Mouse (Mus musculus): ENCODE data around the gene Krt76. TPM values are rescaled to one million over a fixed set of nuclear protein-coding genes. Genes with fewer than 3 reads are reported as not detected.

Krt76 gene
- not detected in 2 replicates for polyA plus RNA-seq (2014; fragmentation: Nextera tagmentation; extraction: Ambion mirVana)

DNA sequence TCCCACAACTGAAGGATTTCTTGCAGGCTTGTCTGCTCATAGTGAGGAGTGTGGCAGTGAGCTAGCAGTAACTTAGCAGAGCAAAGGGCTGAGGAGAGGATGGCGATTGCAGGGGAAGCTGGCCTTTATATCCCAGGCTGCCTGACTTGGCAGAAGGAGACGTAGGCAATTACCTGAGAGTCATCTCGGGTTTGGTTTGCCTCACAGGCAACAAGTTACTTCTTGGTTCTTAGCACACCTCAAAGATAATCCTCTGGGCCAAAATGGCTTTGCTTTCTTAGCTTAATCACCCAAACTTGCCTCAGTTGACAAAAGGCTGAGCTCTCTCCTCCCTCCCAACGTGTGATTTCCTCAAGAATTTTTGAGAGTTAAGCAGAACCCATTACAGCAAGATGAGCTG is at the start of gene Krt76:
Krt76 (minus strand) TSS at position 101 of the 400 bp plus-strand sequence.
- no peak within 1 kb of the TSS for H3K4me3 ChIP-seq (ENCODE audit: low read depth, low read length)
- H3K27ac ChIP-seq (ENCODE audit: low read depth, low read length): no peak within 1 kb of the TSS
- no peak for ATAC-seq (replicated peaks; ENCODE audit: insufficient number of reproducible peaks, low FRiP score, low TSS enrichment)
- H3K4me1 ChIP-seq (ENCODE audit: control insufficient read depth, insufficient read depth, low read length): no peaks in the 10 kb centered on the region
- H3K27me3 ChIP-seq (ENCODE audit: control insufficient read depth, insufficient read depth, low read length): no peaks in the 10 kb centered on the region; the same call in 1 of the 2 replicates
- WGBS (ENCODE audit: insufficient replicate concordance): 50% methylated on average over 4 of the region's 4 CpGs
- no peak within 1 kb of the TSS for H3K4me2 ChIP-seq
- no peak within 1 kb of the TSS for H3K9ac ChIP-seq (ENCODE audit: low read depth, low read length)
- no peaks in the 10 kb centered on the region for H3K9me3 ChIP-seq (replicated peaks; ENCODE audit: control insufficient read depth, low read length)
- no peaks in the 10 kb centered on the region for H3K36me3 ChIP-seq (ENCODE audit: control insufficient read depth, insufficient read depth, low read length)

DNA sequence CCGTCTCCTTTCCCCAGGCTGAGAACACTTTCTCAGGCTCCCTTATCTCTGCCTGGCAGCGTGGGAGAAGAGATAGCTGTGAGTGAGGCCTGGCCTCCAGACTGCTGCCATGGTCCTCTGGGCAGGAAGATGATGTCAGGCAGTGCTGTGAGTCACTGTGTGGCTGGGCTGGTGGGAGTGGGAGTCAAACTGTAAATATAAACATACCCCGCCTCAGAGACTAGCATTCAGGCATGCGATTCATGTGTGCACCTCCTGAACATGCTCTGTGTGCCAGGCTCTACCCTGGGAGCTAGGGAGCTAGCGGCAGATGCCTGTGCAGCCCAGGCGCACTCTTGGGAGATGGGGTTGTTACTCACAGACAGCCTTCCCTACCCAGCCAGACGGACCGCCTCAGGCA is 49.2 kb upstream of the Krt76 start:
- ATAC-seq (replicated peaks; ENCODE audit: insufficient number of reproducible peaks, low FRiP score, low TSS enrichment): no peak

DNA sequence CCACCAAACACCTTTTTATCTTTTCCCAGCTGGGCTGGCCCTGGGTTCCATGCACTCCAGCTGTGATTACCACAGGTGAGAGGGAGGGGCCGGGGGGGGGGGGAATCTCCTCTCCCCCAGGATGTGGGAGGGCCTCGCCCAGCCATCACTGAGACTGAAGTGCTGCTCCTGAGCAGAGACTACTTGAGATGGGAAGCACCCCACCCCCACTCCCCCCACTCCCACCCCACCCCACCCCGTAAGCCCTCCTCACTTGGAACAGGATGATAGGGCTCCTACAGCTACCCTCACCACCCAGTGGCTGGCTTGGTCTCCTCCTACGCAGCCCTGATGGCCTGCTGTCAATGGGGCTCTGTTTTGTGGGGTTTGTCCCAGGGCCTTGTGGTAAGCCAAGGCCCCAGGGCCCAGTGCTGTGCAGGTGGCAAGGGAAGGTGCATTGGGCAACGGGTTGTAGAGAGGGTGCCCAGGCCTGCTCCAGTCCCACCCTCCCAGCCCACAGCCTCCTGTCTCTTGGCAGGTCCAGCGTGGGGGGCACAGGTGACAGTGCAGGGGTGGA is 47.6 kb upstream of the Krt76 start, which contains the start of gene Krt79:
Krt79 (minus strand) TSS at position 51 of the 556 bp plus-strand sequence.
- H3K36me3 ChIP-seq (ENCODE audit: control insufficient read depth, insufficient read depth, low read length): no peaks in the 10 kb centered on the region
- H3K4me1 ChIP-seq (ENCODE audit: control insufficient read depth, insufficient read depth, low read length): peaks cover 6% of the 10 kb centered on the region; the same call in 1 of the 2 replicates
- H3K4me2 ChIP-seq: no peak within 1 kb of the TSS
- H3K9me3 ChIP-seq (replicated peaks; ENCODE audit: control insufficient read depth, low read length): no peaks in the 10 kb centered on the region
- WGBS (ENCODE audit: insufficient replicate concordance): 45% methylated on average over 5 of the region's 6 CpGs
- H3K27ac ChIP-seq (ENCODE audit: low read depth, low read length): no peak within 1 kb of the TSS
- no peak within 1 kb of the TSS for H3K9ac ChIP-seq (ENCODE audit: low read depth, low read length)
- H3K4me3 ChIP-seq (ENCODE audit: low read depth, low read length): no peak within 1 kb of the TSS
- H3K27me3 ChIP-seq (ENCODE audit: control insufficient read depth, insufficient read depth, low read length): no peaks in the 10 kb centered on the region
- no peak for ATAC-seq (replicated peaks; ENCODE audit: insufficient number of reproducible peaks, low FRiP score, low TSS enrichment)

More for the DNA sequence above, 49.2 kb upstream of the Krt76 start:
- Histone ChIP-seq H3K4me1 (ENCODE audit: control insufficient read depth, insufficient read depth, low read length) (peaks cover 6% of the 10 kb centered on the region; the same call in 1 of the 2 replicates), H3K9ac (ENCODE audit: low read depth, low read length) (no peak overlapping the region), H3K27ac (ENCODE audit: low read depth, low read length) (peak overlapping the region; percentile 38; the same call in 1 of the 2 replicates), H3K4me2 (peak overlapping the region; percentile 7; the same call in 1 of the 2 replicates), H3K27me3 (ENCODE audit: control insufficient read depth, insufficient read depth, low read length) (no peaks in the 10 kb centered on the region), H3K36me3 (ENCODE audit: control insufficient read depth, insufficient read depth, low read length) (no peaks in the 10 kb centered on the region), H3K4me3 (ENCODE audit: low read depth, low read length) (no peak overlapping the region), H3K9me3 (replicated peaks; ENCODE audit: control insufficient read depth, low read length) (no peaks in the 10 kb centered on the region)
- WGBS (ENCODE audit: insufficient replicate concordance): 30% methylated on average over 8 of the region's 8 CpGs

DNA sequence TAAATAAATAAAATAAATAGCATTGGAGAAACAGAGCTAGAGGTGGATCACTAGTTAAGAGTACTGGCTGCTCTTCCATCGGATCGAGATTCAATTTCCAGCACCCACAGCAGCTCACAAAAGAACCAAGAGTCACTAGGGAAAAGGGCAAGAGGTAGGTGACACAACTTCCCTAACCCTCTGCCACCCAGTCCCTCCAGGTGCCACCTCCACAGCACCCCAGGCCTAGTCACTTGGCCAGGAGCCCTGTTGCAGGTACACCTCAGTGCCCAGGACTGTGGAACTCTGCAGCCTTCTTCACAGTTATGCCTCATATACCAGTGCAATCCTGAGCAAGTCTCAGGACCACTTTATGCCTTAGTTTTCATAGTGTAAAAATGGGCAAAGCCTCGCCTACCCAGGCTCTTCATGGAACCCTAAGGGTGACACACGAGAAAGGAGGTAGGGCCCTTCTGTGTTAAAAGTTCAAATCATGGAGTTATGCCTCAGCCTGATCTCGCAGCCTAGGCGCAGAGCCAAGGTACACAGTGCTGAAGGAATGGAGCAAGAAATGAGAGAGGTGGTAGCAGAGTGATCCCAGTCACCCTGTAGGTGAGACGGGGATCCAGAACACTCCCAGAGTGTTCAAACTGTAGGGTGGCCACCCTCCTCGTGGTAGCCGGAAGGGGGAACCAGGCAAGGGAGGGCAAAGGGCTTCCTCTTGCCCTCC is 46.0 kb upstream of the Krt76 start:
- WGBS (ENCODE audit: insufficient replicate concordance): 76% methylated on average over 9 of the region's 9 CpGs
- peaks cover 6% of the 10 kb centered on the region; the same call in 1 of the 2 replicates for H3K4me1 ChIP-seq (ENCODE audit: control insufficient read depth, insufficient read depth, low read length)

GRCm38 (mm10) chr15:101933024-101933423 is 40.3 kb upstream of the Krt76 start:
- no peak for ATAC-seq (replicated peaks; ENCODE audit: insufficient number of reproducible peaks, low FRiP score, low TSS enrichment)
- no peak overlapping the region for H3K27ac ChIP-seq (ENCODE audit: low read depth, low read length)
- WGBS (ENCODE audit: insufficient replicate concordance): 65% methylated on average over 6 of the region's 6 CpGs

More for the DNA sequence above, 46.0 kb upstream of the Krt76 start:
- Histone ChIP-seq H3K9me3 (replicated peaks; ENCODE audit: control insufficient read depth, low read length) (no peaks in the 10 kb centered on the region), H3K9ac (ENCODE audit: low read depth, low read length) (no peak overlapping the region), H3K4me2 (no peak overlapping the region), H3K27me3 (ENCODE audit: control insufficient read depth, insufficient read depth, low read length) (no peaks in the 10 kb centered on the region), H3K4me3 (ENCODE audit: low read depth, low read length) (no peak overlapping the region), H3K27ac (ENCODE audit: low read depth, low read length) (no peak overlapping the region), H3K36me3 (ENCODE audit: control insufficient read depth, insufficient read depth, low read length) (no peaks in the 10 kb centered on the region)
- no peak for ATAC-seq (replicated peaks; ENCODE audit: insufficient number of reproducible peaks, low FRiP score, low TSS enrichment)

DNA sequence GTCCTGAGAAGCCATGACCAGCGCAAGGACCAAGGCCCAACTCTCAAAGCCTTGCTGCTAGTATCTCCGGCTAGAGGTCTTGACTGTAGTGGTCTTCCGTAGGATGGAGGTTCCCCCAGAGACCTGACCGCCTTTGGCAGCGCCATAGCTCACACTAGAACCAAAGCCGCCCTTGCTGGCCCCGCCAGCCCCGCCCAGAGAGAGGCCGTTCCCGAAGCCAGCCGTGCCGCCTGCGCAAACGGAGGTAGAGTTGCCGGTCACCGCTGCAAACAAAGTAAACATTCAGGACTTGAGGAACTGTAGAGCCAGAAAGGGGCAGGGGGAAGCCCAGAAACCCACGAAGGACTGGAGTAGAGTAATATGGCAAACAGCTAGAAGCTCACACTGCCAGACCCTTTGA is 36.9 kb upstream of the Krt76 start:
- peak overlapping the region; percentile 55; the same call in 1 of the 2 replicates for H3K9ac ChIP-seq (ENCODE audit: low read depth, low read length)

More at GRCm38 (mm10) chr15:101933024-101933423, 40.3 kb upstream of the Krt76 start:
- H3K9ac ChIP-seq (ENCODE audit: low read depth, low read length): no peak overlapping the region
- 0 out of 2 replicates have a peak, but pooled peaks cover 14% of the 10 kb centered on the region for H3K4me1 ChIP-seq (ENCODE audit: control insufficient read depth, insufficient read depth, low read length)
- H3K9me3 ChIP-seq (replicated peaks; ENCODE audit: control insufficient read depth, low read length): no peaks in the 10 kb centered on the region
- 0 out of 2 replicates have a peak, but pooled peaks cover 7% of the 10 kb centered on the region for H3K27me3 ChIP-seq (ENCODE audit: control insufficient read depth, insufficient read depth, low read length)
- no peak overlapping the region for H3K4me3 ChIP-seq (ENCODE audit: low read depth, low read length)
- no peak overlapping the region for H3K4me2 ChIP-seq
- H3K36me3 ChIP-seq (ENCODE audit: control insufficient read depth, insufficient read depth, low read length): no peaks in the 10 kb centered on the region

GRCm38 (mm10) chr15:101929087-101929486 is 36.4 kb upstream of the Krt76 start:
- Histone ChIP-seq H3K4me2 (peak overlapping the region; percentile 70), H3K4me1 (ENCODE audit: control insufficient read depth, insufficient read depth, low read length) (0 out of 2 replicates have a peak, but pooled peaks cover 14% of the 10 kb centered on the region), H3K9me3 (replicated peaks; ENCODE audit: control insufficient read depth, low read length) (no peaks in the 10 kb centered on the region), H3K9ac (ENCODE audit: low read depth, low read length) (0 out of 2 replicates have a peak overlapping the region, but pooled peaks have one; percentile 55), H3K4me3 (ENCODE audit: low read depth, low read length) (peak overlapping the region; percentile 32), H3K27me3 (ENCODE audit: control insufficient read depth, insufficient read depth, low read length) (0 out of 2 replicates have a peak, but pooled peaks cover 7% of the 10 kb centered on the region), H3K27ac (ENCODE audit: low read depth, low read length) (no peak overlapping the region), H3K36me3 (ENCODE audit: control insufficient read depth, insufficient read depth, low read length) (no peaks in the 10 kb centered on the region)
- ATAC-seq (replicated peaks; ENCODE audit: insufficient number of reproducible peaks, low FRiP score, low TSS enrichment): no peak
- WGBS (ENCODE audit: insufficient replicate concordance): 7% methylated on average over 9 of the region's 9 CpGs

More for the DNA sequence above, 36.9 kb upstream of the Krt76 start:
- Histone ChIP-seq H3K9me3 (replicated peaks; ENCODE audit: control insufficient read depth, low read length) (no peaks in the 10 kb centered on the region), H3K27me3 (ENCODE audit: control insufficient read depth, insufficient read depth, low read length) (0 out of 2 replicates have a peak, but pooled peaks cover 7% of the 10 kb centered on the region), H3K4me3 (ENCODE audit: low read depth, low read length) (peak overlapping the region; percentile 32), H3K4me1 (ENCODE audit: control insufficient read depth, insufficient read depth, low read length) (0 out of 2 replicates have a peak, but pooled peaks cover 14% of the 10 kb centered on the region), H3K4me2 (peak overlapping the region; percentile 70), H3K36me3 (ENCODE audit: control insufficient read depth, insufficient read depth, low read length) (no peaks in the 10 kb centered on the region), H3K27ac (ENCODE audit: low read depth, low read length) (no peak overlapping the region)
- WGBS (ENCODE audit: insufficient replicate concordance): under 1% methylated on average over 17 of the region's 17 CpGs
- ATAC-seq (replicated peaks; ENCODE audit: insufficient number of reproducible peaks, low FRiP score, low TSS enrichment): no peak

- no peak overlapping the region for H3K4me2 ChIP-seq
- no peaks in the 10 kb centered on the region for H3K9me3 ChIP-seq (replicated peaks; ENCODE audit: control insufficient read depth, low read length)
- no peak for ATAC-seq (replicated peaks; ENCODE audit: insufficient number of reproducible peaks, low FRiP score, low TSS enrichment)
- H3K36me3 ChIP-seq (ENCODE audit: control insufficient read depth, insufficient read depth, low read length): no peaks in the 10 kb centered on the region
- H3K27ac ChIP-seq (ENCODE audit: low read depth, low read length): no peak overlapping the region
- no peak overlapping the region for H3K9ac ChIP-seq (ENCODE audit: low read depth, low read length)
- H3K4me3 ChIP-seq (ENCODE audit: low read depth, low read length): no peak overlapping the region
- 67% methylated on average over 12 of the region's 12 CpGs for whole genome bisulfite sequencing (ENCODE audit: insufficient replicate concordance)
- 0 out of 2 replicates have a peak, but pooled peaks cover 14% of the 10 kb centered on the region for H3K4me1 ChIP-seq (ENCODE audit: control insufficient read depth, insufficient read depth, low read length)
- 0 out of 2 replicates have a peak, but pooled peaks cover 7% of the 10 kb centered on the region for H3K27me3 ChIP-seq (ENCODE audit: control insufficient read depth, insufficient read depth, low read length)
These were observed 34.8 kb upstream of the Krt76 start for GRCm38 (mm10) chr15:101927340-101928080.

Measured in heart, embryonic 11.5 days (tissue).